Mouse (Mus musculus) adrenal gland, postnatal 25 days (tissue): ENCODE results near the gene Gnai2. TPM values are rescaled to one million over a fixed set of nuclear protein-coding genes. Genes with fewer than 3 reads are reported as not detected.

ENCODE experiments used
- DNase-seq: peaks from one replicate; pipeline ENCODE4 v3.0.0; 2021; ENCODE audit warnings: mixed read lengths
- total RNA-seq: library from RNA; stranded (reverse); gene quantifications from 2 replicates; pipeline ENCODE4 v1.2.3, GENCODE M21; 2021

Gene Gnai2
- total RNA-seq, 1 experiment from 2014 or later, result 238 TPM

DNA sequence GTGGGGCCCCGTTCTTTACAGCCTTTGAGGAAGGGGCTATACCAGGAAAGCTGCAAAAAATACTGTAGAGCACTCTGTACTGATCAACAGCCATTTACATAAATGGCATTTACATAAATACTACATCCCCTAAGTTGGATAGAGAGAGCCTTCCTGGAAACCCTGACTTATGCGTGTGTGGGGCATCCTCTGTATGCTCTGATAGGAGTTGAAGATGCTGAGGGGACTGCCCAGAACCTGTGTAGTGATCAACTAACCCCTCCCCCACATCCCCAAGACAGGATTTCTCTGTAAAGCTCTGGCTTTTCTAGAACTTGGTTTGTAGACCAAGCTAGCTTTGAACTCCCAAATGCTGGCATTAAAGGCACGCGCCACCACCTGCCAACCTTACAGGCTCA lies 25.7 kb downstream of the Gnai2 start:
- DNase-seq, result no peak

DNA sequence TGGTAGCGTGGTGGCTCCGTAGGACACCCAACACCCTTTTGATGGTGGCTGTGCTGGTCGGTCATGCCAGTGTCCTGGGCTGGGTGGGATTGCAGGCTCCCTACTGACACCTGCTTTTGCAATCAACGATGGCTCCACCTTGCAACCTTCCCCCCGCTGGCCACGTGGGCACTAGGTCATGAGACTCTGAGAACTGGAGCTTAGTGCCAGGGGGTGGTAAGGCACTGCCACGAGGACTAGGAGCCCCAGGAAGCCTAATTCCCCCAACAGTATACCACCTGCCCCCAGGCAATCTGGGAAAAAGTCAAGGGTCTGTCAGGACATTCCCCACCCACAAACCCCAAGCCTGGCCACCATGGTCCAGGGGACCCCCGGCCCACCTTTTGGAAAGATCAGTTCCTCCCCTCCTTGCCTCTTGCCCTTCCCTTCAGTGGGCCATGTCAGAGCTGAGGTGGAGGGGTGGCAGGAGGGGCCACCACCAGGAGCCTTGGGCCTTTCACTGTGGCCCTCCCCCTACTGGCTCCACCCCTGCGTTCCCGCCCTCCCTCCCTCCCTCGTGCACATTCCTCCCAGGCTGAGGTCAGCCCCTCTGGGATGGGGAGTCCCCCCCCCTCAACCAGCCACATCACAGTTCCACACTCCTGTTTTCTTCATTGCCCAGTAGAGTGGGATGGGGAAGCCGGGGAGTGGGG lies 26.3 kb downstream of the Gnai2 start, which contains the start of gene Sema3b:
Gene Sema3b, minus strand, starts transcription at position 489 of the 692 bp plus-strand sequence.
- DNase-seq, result no peak

DNA sequence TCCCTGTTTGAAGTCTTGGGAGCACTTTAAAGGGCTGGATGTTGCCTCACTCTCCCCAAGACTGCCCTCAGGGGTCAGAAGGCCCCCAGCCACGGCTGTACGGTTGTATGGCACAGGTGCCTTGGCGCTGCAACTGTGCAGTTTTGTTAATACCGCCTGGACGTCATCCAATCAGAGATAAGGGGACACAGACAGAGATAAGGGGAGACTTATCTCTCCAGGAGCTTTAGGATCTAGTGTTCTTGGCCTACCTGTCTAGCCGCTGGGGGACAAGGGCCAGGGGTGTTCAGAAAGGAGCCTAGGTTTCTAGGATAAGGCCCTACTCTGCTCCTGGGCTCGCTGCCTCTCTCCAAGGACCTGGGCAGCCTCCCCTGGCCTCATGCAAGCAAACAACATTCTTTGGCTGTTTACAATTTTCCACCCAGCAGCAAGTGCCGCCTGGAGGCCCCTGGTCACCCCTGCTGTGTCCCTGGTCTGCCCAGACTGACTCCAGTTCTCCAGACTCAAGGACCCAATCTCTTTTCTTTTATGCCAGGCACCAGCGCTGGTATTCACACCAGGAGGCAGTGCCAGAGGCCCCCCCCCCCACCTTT lies 27.4 kb downstream of the Gnai2 start:
- DNase-seq, result no peak

DNA sequence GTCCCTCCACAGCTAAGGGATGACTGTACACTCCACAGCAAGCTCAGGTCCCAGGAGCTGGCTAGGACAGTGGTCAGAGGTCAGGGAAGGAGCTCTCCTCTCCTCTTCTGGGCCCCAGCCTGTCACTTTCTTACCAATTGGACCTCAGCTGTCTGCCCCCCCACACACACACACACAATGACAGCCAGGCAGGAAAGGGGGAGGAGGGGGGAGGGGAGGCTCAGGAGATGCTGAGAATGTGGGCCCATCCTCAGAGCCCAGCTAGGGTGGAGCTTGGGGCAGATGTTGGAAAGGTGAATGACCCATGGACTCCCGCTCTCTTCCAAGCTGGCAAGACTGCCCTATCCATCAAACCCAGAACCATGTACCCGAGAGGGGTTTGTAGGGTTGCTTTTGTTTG lies 28.1 kb downstream of the Gnai2 start:
- DNase-seq, result no peak

DNA sequence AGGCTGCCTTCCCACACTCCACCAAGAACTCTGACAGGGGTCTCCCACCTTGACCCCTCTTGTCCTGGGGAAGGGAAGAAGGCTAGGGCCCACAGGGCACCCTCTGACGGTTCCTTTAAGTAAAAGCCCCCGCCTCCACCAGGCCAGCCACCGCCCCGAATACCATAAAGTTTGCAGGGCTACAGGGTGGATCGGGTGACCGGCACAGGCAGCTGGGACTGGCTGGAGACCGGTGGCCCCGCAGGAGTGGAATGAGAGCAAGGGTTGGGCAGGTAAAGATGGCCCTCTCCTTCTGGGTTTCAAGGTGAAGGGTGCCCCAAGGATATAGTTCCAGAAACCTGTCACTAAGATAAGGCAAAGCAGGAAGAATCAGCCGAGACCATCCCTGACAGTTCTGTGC lies 28.6 kb downstream of the Gnai2 start:
- no peak for DNase-seq

DNA sequence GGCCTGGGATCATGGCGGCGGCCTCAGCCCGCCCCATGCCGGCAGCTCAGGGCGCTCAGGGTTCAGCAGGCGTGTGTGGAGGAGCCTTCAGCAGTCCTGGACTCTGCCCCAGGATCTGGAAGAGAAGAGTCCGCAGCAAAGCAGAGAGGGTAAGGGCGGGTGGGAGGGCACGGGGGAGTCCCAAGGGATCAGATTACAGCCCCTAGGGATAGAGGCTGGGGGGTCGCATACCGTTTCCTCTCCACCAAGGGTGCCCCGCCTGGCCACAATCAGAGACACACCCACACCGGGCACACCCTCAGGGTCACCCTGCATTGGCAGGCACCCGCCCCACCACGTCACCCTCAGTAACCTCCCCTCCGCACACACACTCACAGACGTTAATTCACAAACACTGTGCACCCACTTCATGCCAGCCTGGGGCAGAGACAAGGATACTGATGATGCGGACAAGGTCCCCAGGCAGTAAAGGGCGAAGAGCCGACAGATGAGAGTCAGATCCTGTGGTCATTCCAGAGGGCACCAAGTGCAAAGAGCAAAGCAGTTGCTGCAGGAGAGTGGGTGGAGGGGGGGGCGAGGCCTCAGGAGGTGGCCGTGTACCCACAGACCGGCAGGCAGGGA lies 30.0 kb downstream of the Gnai2 start:
- peak; percentile 54 for DNase-seq

DNA sequence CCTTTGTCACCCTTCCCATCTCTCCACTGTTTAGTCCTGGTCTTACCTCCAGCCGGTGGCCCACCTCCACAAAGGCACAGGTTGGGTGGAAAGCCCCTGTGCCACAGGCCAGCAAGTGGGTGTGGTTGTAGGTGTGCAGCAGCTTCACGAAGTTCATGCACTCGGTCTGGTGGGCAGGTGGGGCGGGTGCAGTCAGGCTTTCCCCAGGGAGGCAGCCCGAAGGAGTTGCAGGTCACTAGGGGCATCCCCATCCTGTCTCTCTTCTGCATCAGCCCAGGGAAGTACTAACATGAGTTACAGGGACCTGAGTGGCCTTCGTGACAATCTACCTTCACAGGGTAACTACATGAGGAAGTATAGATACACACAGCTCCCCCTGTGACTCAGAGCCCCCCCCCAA lies 31.9 kb downstream of the Gnai2 start:
- DNase-seq, result no peak

DNA sequence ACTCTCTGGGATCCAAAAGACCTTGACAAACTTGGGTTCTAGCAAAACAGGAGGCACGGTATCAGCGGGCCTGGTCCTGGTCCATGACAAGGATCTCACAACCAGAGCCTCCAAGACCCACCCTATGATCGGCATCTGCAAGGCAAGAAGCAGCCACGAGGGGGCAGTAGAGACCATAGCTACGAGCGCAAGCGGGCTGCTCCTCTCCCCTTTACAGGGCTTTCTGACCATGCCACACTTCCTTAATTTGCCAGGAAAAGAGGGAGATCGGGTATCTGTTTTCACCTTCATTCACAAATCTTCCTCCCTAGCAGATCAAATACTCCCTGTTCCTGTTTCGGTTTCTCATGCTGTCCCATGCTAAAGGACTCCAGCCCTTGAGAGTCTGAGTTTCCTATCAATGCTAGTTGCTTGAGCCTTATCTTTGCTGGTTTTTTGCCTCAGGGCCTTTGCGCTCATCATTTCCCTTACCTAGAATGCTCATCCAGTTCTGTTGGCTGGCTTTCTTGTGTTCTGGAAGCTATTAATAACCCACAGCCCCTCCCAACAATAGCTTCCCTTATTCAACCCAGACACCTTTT lies 33.0 kb downstream of the Gnai2 start:
- peak; percentile 94 for DNase-seq

DNA sequence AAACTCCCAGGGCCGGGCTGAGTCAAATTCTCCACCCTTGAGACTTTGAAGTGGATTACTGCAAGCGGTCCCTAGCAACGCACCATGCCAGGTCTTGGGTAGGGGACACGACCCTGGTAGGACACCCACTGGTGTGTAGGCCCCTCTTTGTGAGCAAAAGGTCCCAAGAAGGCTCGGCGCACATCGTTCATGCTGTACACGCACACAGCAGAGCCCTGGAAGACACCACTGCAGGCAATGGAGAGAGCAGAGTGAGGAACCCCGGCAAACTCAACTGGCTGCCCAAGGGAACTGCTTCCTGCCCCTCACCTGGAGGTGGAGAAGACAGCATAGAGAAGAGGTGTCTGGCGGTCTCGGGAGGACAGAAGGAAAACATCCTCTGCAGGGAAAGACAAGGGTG lies 33.9 kb downstream of the Gnai2 start:
- no peak for DNase-seq

DNA sequence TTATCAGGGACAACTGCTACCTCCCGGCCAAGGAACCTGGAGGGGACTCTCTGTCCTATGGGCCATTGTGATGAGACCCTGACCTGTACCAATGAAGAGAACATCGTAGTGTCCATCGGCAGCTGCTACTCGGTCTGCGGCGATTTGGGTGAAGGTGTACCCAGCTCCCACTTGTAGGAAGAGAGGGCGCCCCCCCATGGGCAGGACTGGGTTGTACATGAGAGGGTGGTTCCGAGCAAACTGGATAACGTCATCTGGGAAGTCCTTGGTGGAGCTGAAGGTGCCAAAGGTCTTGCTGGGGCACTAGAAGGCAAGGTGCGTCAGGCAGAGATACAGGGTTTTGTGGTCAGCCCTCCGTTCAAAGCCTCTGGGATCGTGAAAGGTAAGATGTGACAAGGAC lies 34.4 kb downstream of the Gnai2 start:
- DNase-seq, result no peak

DNA sequence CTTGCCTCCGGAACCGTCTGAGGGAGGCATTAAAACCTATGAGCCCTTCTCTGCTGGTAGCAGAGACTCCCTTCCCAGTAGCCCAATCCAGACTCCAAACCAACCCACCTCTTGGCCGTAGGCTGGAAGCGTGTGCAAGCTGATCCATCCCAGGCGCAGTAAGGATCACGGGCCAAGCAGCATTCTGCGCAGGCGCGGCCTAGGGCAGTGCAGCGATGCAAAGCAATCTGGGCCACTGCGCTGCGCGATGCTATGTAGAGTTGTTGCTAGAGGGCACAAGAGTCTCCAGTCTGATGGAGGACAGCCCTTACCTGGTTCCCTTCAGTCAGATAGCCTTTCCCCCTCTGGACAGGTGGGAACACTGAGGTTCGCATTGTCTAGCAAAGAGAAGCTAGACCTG lies 35.3 kb downstream of the Gnai2 start:
- DNase-seq, result no peak

DNA sequence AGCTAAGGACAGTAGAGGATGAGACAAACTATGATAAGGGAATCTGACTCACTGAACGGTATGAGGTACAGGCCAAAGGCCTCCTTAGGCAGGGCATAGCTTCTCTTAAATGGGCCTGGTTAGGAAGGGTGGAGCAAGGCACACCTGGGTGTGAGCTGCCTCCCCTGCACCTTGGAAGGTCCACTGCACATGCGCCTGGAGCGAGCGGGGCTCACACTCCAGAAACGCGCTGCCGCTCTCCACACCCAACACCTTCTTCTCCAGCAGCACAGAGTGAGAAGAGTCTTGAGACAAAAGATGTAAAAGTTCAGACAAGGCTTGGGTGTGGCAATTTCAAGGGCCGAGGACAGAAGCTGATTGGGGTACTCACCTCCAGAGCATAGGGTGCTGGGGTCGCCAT lies 35.7 kb downstream of the Gnai2 start:
- DNase-seq, result no peak

DNA sequence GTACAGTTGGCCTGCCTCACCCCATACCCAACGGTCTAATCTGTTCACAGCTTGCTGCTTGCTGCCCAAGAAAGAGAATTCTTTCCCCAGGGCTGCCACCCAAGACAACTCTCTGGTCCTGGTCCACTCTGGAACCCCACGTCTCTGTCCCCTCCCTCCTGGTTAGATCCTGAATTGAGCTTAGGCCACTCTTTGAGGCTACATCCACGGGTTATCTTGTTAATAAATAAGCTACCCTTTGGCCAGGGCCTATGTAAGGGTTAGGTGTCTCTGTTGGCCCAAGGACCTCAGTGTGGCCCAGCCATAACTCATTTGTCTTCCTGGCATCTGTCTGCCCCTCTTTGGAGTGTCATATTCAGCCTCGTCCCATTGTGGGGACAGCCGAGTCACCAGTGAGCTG lies 36.8 kb downstream of the Gnai2 start:
- no peak for DNase-seq

DNA sequence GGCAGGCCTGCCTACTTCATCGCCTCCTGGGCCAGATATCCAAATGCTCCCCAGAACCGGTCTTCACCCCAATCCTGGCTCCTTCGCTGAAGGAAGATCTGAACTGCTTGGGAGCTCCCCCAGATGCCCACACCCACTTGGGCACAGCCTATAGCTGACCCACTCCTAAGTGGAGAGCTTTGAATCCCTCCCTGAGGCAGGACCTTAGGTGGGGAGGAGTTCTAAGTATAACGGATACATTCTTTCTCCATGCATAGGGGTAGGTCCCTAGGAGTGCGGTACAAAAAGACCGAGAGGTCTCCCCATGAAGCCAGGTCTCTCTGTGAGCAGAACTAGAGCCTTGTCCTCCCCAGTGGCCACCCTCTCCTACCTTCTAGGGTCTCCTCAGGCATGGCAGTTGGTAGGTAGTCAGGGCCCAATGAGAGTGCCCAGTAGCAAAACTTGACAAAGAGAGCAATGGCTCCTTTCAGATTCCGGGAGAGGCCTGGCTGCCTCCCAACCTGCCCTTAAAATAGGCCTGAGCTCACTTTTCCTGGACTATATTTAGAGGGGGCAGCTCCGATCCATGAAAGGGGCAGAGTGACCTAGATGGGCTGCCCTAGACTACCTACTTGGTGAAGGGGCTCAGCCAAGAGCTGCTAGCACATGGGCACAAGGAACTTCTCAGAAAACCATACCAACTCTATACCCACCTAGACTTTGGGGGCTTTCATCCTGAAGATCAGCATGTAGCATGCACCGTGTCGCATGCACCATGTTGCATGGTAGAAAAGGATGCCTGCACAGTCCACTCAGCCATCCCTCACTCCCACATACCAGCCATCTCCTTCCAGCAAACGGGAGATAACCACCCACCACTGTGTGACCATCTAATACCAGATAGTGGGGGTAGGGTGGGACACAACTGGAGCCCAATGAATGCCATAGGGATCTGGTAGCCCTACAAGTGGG lies 38.3 kb downstream of the Gnai2 start:
- no peak for DNase-seq

DNA sequence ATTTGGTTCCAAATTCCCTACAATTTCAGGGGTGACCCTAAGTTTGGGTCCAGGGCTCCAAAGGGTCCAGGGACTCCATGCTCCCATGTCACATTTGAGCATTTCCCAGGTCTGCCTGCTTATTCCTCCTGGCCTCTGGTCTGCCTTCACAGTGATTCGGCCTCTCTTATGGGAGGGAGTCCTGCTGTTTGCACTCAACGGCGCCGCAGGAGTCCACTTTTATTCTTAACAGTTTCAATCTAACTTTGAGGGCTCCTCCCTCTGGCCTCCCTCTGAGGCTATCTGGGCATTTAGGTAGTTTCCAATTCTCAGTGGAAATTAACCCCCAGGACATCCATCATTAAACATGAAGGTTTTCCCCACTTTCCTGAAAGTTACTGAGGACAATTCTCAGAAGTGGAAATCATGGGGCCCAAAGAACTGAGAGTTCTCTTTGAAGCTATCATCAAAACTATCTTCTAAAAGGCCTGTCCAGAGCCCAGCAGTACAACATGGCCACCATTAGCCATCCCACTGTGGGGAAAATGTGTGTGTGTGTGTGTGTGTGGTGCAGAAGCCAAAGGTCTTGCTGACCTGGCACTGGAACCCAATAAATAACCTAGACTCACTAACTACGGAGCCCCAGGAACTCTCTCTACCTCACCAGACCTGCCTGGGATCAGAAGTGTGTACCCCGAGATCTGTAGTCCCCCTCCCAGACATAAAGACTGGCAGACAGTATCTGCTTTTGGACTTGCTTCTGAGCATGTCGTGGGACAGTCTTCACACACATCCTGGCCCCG lies 40.7 kb downstream of the Gnai2 start:
- no peak for DNase-seq

DNA sequence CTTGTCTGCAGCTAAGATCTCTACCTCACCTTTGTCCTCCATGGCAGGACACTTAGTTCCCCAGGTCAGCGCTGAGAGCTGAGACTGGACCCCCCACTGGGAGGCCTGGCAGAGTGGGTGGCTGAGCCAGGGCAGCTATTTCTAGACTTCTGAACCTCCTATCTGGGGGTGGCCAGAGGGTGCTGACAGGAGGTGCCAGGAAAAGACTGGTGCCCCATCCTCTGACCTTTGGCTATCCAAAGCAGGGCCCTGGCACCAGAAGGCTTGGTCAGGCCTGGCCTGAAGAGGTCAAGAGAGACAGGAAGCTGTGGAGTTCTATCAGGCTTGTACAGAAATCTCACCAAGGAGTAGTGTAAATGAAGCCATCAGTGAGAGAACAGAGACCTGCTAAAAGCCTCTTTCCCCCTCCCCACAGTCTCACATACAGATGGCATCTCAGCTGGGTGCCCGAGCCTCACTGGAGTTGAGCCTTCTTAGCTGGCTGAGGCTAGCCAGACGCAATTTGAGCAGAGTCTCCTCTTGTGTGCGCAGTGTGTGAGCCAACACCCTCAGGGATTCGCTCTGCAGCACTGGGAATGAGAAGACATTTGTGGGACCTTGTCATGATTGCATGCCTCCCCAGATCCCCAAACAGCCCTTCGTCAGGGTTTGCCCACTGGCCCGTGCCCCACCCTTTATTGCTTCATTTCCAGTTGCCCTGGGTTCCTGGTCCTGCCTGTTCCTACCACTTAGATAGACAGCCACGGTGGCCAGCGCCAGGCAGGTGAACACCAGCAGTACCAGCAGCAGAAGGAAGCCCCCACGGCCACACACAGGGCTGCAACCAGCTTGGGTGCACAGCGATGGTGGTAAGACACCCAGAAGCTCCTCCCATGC lies 41.8 kb downstream of the Gnai2 start:
- no peak for DNase-seq

DNA sequence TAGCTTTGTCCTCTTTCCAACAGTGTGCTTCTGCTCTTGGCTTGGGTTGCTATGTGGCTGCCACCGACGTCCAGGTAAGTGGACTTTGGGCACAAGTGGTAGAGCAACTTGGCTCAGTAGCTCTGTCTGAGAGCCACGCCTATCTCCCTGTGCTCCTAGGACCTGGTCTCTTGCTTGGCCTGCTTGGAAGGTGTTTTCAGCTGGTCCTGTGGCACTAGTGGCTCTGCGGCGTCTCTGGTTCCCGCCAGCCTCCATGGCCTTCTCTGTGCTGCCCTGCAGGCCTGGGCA lies 44.5 kb downstream of the Gnai2 start:
- DNase-seq, result no peak

DNA sequence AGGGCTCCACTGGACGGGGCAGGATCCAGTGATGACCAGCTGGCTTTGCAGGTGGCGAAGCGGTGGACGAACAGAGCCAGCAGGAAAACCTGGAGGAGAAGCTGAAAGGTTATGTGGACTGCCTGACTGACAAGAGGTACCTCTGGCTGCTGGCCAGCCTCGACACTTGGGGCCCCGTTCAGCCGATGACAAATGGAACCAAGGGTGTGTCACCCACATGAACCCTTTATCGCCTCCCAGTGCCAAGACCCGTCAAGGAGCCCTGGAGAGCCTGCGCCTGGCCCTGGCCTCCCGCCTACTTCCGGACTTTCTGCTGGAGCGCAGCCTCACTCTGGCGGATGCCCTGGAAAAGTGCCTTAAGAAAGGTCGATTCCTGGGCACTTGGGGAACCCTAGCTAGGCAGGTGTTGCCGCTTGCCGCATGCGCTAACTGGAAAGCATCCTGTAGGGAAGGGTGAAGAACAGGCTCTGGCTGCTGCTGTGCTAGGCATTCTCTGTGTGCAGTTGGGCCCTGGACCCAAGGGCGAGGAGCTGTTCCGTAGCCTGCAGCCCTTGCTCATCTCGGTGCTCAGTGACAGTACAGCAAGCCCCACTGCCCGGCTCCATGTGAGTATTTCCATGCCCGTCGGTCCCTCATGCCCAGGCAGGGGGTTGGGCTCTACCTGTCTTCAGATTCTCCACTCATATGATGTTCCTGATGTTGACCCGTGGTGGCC lies 45.0 kb downstream of the Gnai2 start:
- DNase-seq, result peak; percentile 28

DNA sequence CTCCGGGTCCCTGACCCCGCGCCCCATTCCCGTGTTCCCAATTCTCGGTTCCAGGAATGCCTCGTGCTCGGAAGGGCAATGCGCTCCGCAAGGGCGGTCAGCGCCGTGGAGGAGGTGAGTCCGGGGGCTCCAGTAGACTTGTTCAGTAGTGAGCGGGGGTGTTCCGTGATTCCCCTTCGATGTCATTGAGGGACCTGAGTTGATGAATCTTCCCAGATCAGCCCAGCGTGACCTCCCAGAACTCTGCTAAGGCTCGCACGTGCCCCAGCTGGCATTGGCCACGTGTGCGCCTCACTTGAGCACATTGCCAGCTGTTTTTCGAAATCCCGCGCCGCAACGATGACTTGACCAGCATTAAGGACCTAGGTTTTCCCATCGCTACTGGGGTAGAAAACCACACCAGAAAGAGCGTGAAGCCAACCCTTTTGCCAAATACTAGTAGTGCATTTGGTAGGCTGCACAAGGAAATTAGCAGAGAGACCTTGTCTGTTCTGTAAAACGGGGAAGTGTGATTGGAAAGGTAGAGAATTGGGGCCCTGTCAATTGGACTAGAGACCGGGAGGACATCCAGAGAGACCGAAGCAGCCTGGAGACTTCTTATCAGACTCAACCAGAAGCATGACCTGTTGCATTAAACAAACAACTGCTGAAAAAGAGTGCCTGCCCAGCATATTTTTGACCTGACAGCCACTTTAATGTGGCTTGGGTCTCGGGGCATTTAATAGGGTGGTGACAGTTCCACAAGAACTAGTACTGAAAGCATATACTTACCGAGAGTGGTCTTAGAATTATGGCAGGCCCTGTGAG lies 47.1 kb downstream of the Gnai2 start:
- DNase-seq, result peak; percentile 67
